Mouse (Mus musculus) lung, postnatal 0 days (tissue): ENCODE measurements around the gene Gosr2. TPM values are rescaled to one million over a fixed set of nuclear protein-coding genes. Genes with fewer than 3 reads are reported as not detected.
"Not testable (repeated sequence)": the region's sequence is repeated elsewhere in the genome, so short reads cannot be mapped to it uniquely, and the experiment has no call there.

Experiments
- ATAC-seq: fragments of 200-750 bp; cut with Nextera tagmentation; 2 replicates; pipeline ENCODE4 v1.8.0; 2017; ENCODE audit warnings: moderate library complexity
- DNase-seq: peaks from one replicate; pipeline ENCODE4 v3.0.0-alpha.2; 2016; ENCODE audit warnings: low spot score
- H3K27ac ChIP-seq: fragments of 300-500 bp; sonication (generic); 2 replicates; pipeline ENCODE4 v1.5.1; 2014; ENCODE audit warnings: antibody characterized with exemption, mild to moderate bottlenecking, low read length, mixed read lengths
- H3K27me3 ChIP-seq: fragments of 300-500 bp; sonication (generic); replicated peaks from 2 replicates; pipeline ENCODE4 v1.6.1; 2014; ENCODE audit warnings: low read length, mixed read lengths; ENCODE audit not compliant: insufficient read depth
- H3K36me3 ChIP-seq: fragments of 300-500 bp; sonication (generic); 2 replicates; pipeline ENCODE4 v1.6.1; 2014; ENCODE audit warnings: low read length, mixed read lengths; ENCODE audit not compliant: insufficient read depth
- H3K4me1 ChIP-seq: fragments of 300-500 bp; sonication (generic); 2 replicates; pipeline ENCODE4 v1.6.1; 2014; ENCODE audit warnings: antibody characterized with exemption, low read depth, low read length, mixed read lengths; ENCODE audit not compliant: insufficient read depth
- H3K4me2 ChIP-seq: fragments of 300-500 bp; sonication (generic); replicated peaks from 2 replicates; pipeline ENCODE4 v1.6.1; 2014; ENCODE audit warnings: low read depth, mild to moderate bottlenecking, low read length, moderate library complexity, mixed read lengths
- H3K4me3 ChIP-seq: fragments of 300-500 bp; sonication (generic); 2 replicates; pipeline ENCODE4 v1.5.1; 2014; ENCODE audit warnings: low read depth, low read length
- H3K9ac ChIP-seq: fragments of 300-500 bp; sonication (generic); replicated peaks from 2 replicates; pipeline ENCODE4 v1.6.1; 2014; ENCODE audit warnings: low read depth, mild to moderate bottlenecking
- H3K9me3 ChIP-seq: fragments of 300-500 bp; sonication (generic); 2 replicates; pipeline ENCODE4 v1.6.1; 2016; ENCODE audit warnings: low read length, mixed read lengths
- CTCF ChIP-seq: IDR thresholded peaks from 2 replicates; pipeline ENCODE4 v1.5.1; 2016; ENCODE audit warnings: antibody characterized with exemption, mild to moderate bottlenecking
- EP300 ChIP-seq: IDR thresholded peaks from 2 replicates; pipeline ENCODE4 v1.6.1; 2016; ENCODE audit warnings: antibody characterized with exemption, mild to moderate bottlenecking, control low read depth
- WGBS: fragments of 180-500 bp; shearing (Covaris S2); extraction: QIAGEN DNeasy Blood & Tissue Kit; methylation state at CpG from one replicate; pipeline ENCODE4 v1.1.7; 2014; 5-methylcytosine and 5-hydroxymethylcytosine counted together
- polyA plus RNA-seq: library from polyadenylated mRNA; unstranded; fragments of >200 nt; fragmentation: Nextera tagmentation; extraction: Ambion mirVana; gene quantifications from 2 replicates; pipeline ENCODE4 v1.2.1, GENCODE M21; 2015

The Gosr2 gene
- polyA plus RNA-seq, 1 experiment from 2014 or later: 87.6 TPM

GRCm38 (mm10) chr11:103685261-103685736 is 12.4 kb downstream of the Gosr2 start:
- TF ChIP-seq EP300 (no peak), CTCF (no peak)
- H3K4me1 ChIP-seq: no peaks in the 10 kb centered on the region
- no peak overlapping the region for H3K9ac ChIP-seq
- H3K36me3 ChIP-seq: peaks cover 56% of the 10 kb centered on the region
- no peak overlapping the region for H3K4me2 ChIP-seq
- no peaks in the 10 kb centered on the region for H3K27me3 ChIP-seq
- 87% methylated on average over 7 of the region's 7 CpGs for WGBS
- no peaks in the 10 kb centered on the region for H3K9me3 ChIP-seq
- H3K4me3 ChIP-seq: no peak overlapping the region
- ATAC-seq (no peak), DNase-seq (no peak)
- H3K27ac ChIP-seq: no peak overlapping the region

GRCm38 (mm10) chr11:103683667-103684334 is 13.9 kb downstream of the Gosr2 start:
- Histone ChIP-seq H3K4me1 (no peaks in the 10 kb centered on the region), H3K4me3 (no peak overlapping the region), H3K4me2 (no peak overlapping the region), H3K27me3 (no peaks in the 10 kb centered on the region), H3K27ac (no peak overlapping the region), H3K9me3 (no peaks in the 10 kb centered on the region), H3K9ac (no peak overlapping the region), H3K36me3 (peaks cover 66% of the 10 kb centered on the region)
- no peak for TF ChIP-seq CTCF
- TF ChIP-seq EP300: no peak
- ATAC-seq (no peak), DNase-seq (no peak)
- 71% methylated on average over 11 of the region's 11 CpGs for WGBS

- 38% methylated on average over 2 of the region's 2 CpGs for WGBS
- ATAC-seq: peak; percentile 43; the same call in 1 of the 2 replicates
- H3K4me2 ChIP-seq, H3K27me3 ChIP-seq, H3K4me3 ChIP-seq, H3K9me3 ChIP-seq, H3K27ac ChIP-seq, H3K9ac ChIP-seq, H3K4me1 ChIP-seq: not testable (repeated sequence)
- DNase-seq: peak; percentile 27
- H3K36me3 ChIP-seq: peaks cover 41% of the 10 kb centered on the region
- peak; percentile 71 for TF ChIP-seq CTCF
Measured at GRCm38 (mm10) chr11:103677042-103677441, 20.7 kb downstream of the Gosr2 start.

- DNase-seq: peak; percentile 41
- no peak overlapping the region for H3K27ac ChIP-seq
- no peak overlapping the region for H3K4me3 ChIP-seq
- no peak overlapping the region for H3K9ac ChIP-seq
- H3K27me3 ChIP-seq: no peaks in the 10 kb centered on the region
- ATAC-seq: no peak
- no peaks in the 10 kb centered on the region for H3K4me1 ChIP-seq
- 36% methylated on average over 3 of the region's 3 CpGs for WGBS
- no peak overlapping the region for H3K4me2 ChIP-seq
- no peaks in the 10 kb centered on the region for H3K9me3 ChIP-seq
- TF ChIP-seq CTCF (peak; percentile 87), EP300 (no peak)
- H3K36me3 ChIP-seq: peaks cover 27% of the 10 kb centered on the region
Measured at GRCm38 (mm10) chr11:103675556-103675955, 22.1 kb downstream of the Gosr2 start.

- H3K9ac ChIP-seq: no peak overlapping the region
- ATAC-seq (no peak), DNase-seq (no peak)
- H3K9me3 ChIP-seq: no peaks in the 10 kb centered on the region
- no peak overlapping the region for H3K27ac ChIP-seq
- no peaks in the 10 kb centered on the region for H3K27me3 ChIP-seq
- TF ChIP-seq EP300 (no peak), CTCF (no peak)
- no peaks in the 10 kb centered on the region for H3K4me1 ChIP-seq
- WGBS: 66% methylated on average over 13 of the region's 13 CpGs
- H3K4me2 ChIP-seq: no peak overlapping the region
- no peak overlapping the region for H3K4me3 ChIP-seq
- no peaks in the 10 kb centered on the region for H3K36me3 ChIP-seq
Measured at GRCm38 (mm10) chr11:103666907-103667426, 30.7 kb downstream of the Gosr2 start.

- ATAC-seq: no peak
- H3K4me2 ChIP-seq: no peak overlapping the region
- H3K4me3 ChIP-seq: no peak overlapping the region
- no peak for DNase-seq
- WGBS: 43% methylated on average over 10 of the region's 10 CpGs
- H3K36me3 ChIP-seq: no peaks in the 10 kb centered on the region
- no peak overlapping the region for H3K9ac ChIP-seq
- H3K9me3 ChIP-seq: no peaks in the 10 kb centered on the region
- H3K27ac ChIP-seq: no peak overlapping the region
- TF ChIP-seq CTCF: no peak
- no peak for TF ChIP-seq EP300
- no peaks in the 10 kb centered on the region for H3K27me3 ChIP-seq
- H3K4me1 ChIP-seq: no peaks in the 10 kb centered on the region
Measured at GRCm38 (mm10) chr11:103666181-103666906, 31.4 kb downstream of the Gosr2 start.
